Mouse (Mus musculus) midbrain, embryonic 16.5 days (tissue): ENCODE measurements around the gene Acot5. TPM values are rescaled to one million over a fixed set of nuclear protein-coding genes. Genes with fewer than 3 reads are reported as not detected.

ENCODE experiments used
- ATAC-seq: fragments of 200-750 bp; cut with Nextera tagmentation; 2 replicates; pipeline ENCODE4 v1.8.0; 2017; ENCODE audit warnings: moderate TSS enrichment
- H3K27ac ChIP-seq: fragments of 300-500 bp; sonication (generic); 2 replicates; pipeline ENCODE4 v1.5.1; 2014; ENCODE audit warnings: mild to moderate bottlenecking, low read length, mixed read lengths
- H3K27me3 ChIP-seq: fragments of 300-500 bp; sonication (generic); 2 replicates; pipeline ENCODE4 v1.6.1; 2014; ENCODE audit warnings: low read depth, low read length, mixed read lengths; ENCODE audit not compliant: control insufficient read depth, insufficient read depth
- H3K36me3 ChIP-seq: fragments of 300-500 bp; sonication (generic); 2 replicates; pipeline ENCODE4 v1.6.1; 2014; ENCODE audit warnings: mild to moderate bottlenecking, low read length, moderate library complexity, mixed read lengths; ENCODE audit not compliant: control insufficient read depth, insufficient read depth
- H3K4me1 ChIP-seq: fragments of 300-500 bp; sonication (generic); 2 replicates; pipeline ENCODE4 v1.6.1; 2014; ENCODE audit warnings: mild to moderate bottlenecking, low read length, mixed read lengths; ENCODE audit not compliant: control insufficient read depth, insufficient read depth
- H3K4me2 ChIP-seq: fragments of 300-500 bp; sonication (generic); 2 replicates; pipeline ENCODE4 v1.6.1; 2014; ENCODE audit warnings: mild to moderate bottlenecking, low read length, mixed read lengths
- H3K4me3 ChIP-seq: fragments of 300-500 bp; sonication (generic); 2 replicates; pipeline ENCODE4 v1.5.1; 2014; ENCODE audit warnings: low read depth, mild to moderate bottlenecking, low read length, moderate library complexity, mixed read lengths
- H3K9ac ChIP-seq: fragments of 300-500 bp; sonication (generic); 2 replicates; pipeline ENCODE4 v1.6.1; 2014; ENCODE audit warnings: low read depth, low read length, mixed read lengths
- H3K9me3 ChIP-seq: fragments of 300-500 bp; sonication (generic); replicated peaks from 2 replicates; pipeline ENCODE4 v1.6.1; 2014; ENCODE audit warnings: mild to moderate bottlenecking, low read length, mixed read lengths; ENCODE audit not compliant: control insufficient read depth, poor library complexity, severe bottlenecking
- WGBS: fragments of 180-500 bp; shearing (Covaris S2); extraction: QIAGEN DNeasy Blood & Tissue Kit; methylation state at CpG from one replicate; pipeline ENCODE4 v1.1.7; 2014; 5-methylcytosine and 5-hydroxymethylcytosine counted together
- polyA plus RNA-seq: library from polyadenylated mRNA; unstranded; fragments of >200 nt; fragmentation: Nextera tagmentation; extraction: Ambion mirVana; gene quantifications from 2 replicates; pipeline ENCODE4 v1.2.1, GENCODE M21; 2015

Gene Acot5
- polyA plus RNA-seq, 1 experiment from 2014 or later = 0.31 TPM

DNA sequence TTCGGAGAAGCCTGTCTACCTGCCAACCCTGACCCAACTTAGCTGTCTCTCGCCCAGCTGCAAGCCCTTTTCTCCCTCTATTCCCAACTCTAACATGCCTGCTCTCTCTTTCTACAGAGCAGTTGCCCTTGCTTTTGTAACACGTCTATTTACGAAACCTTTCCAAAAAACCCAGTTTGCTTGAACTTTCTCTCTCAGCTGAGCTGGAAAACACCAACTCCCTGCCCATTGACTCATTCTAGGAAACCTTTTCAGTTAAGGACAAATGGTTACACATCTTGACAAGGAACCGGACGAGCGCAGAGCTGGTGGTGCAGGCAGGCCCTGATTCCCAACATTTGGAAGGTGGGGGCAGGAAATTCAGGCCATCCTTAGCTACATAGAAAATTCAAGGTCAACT, 16.5 kb upstream of the Acot5 start:
- ATAC-seq = no peak

DNA sequence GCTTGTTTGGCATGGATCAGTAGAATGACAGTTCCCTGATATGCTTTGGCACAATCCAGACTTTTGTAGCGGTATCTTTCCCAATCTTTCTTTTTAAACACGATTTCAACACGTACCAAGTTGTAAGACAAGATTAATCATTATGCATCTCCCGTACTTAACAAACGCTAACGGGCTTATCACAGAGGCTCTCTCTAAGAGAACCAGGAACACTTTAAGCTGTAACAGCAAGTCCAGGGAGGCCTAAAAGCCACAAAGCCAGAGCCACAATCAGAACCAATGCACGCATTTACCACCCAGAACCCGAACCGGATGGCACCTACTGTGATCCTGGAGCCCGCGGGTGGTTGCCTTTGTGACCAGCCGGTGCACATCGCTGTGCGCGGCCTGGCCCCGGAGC, 16.0 kb upstream of the Acot5 start:
- Histone ChIP-seq H3K9ac (peak overlapping the region; percentile 53), H3K9me3 (peaks cover 4% of the 10 kb centered on the region; the same call in 1 of the 2 replicates), H3K4me3 (peak overlapping the region; percentile 46), H3K27me3 (peaks cover 3% of the 10 kb centered on the region; the same call in 1 of the 2 replicates), H3K4me1 (peaks cover 4% of the 10 kb centered on the region; the same call in 1 of the 2 replicates), H3K4me2 (peak overlapping the region; percentile 73), H3K36me3 (no peaks in the 10 kb centered on the region), H3K27ac (no peak overlapping the region)
- 8% methylated on average over 16 of the region's 16 CpGs for WGBS
- no peak for ATAC-seq

More for the DNA sequence above, 16.5 kb upstream of the Acot5 start:
- no peak overlapping the region for H3K9ac ChIP-seq
- 94% methylated on average over 7 of the region's 7 CpGs for WGBS
- H3K4me1 ChIP-seq = peaks cover 4% of the 10 kb centered on the region; the same call in 1 of the 2 replicates
- H3K27ac ChIP-seq = no peak overlapping the region
- no peaks in the 10 kb centered on the region for H3K36me3 ChIP-seq
- H3K4me2 ChIP-seq = peak overlapping the region; percentile 73; the same call in 1 of the 2 replicates
- peaks cover 5% of the 10 kb centered on the region; the same call in 1 of the 2 replicates for H3K9me3 ChIP-seq
- H3K4me3 ChIP-seq = no peak overlapping the region
- peaks cover 3% of the 10 kb centered on the region; the same call in 1 of the 2 replicates for H3K27me3 ChIP-seq

DNA sequence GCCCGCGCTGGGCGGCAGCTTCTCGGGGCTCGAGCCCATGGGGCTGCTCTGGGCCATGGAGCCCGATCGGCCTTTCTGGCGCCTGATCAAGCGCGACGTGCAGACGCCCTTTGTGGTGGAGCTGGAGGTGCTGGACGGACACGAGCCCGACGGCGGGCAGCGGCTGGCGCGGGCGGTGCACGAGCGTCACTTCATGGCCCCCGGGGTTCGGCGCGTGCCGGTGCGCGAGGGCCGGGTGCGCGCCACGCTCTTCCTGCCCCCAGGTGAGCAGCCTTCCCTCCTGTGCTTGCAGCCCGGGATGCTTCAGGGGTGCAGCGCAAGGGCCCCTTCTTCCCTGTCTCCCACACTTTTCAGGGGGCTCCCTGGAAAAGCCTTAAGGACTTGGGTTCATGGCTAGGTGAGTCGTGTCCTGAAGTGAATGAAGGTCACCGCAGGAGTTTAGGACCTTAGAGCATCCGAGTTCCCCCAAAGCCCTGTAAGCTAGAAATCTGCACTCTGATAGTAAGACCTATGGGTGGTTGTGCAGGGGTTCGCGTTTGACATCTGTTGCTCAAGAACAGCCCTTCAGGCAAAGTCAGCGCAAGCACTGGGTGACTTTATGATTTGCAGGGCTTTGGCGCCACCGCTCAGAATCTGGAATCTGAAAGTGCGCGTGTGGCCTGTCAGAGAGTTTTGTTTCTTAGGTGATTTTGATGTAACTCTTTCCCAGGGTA, 15.3 kb upstream of the Acot5 start:
- no peaks in the 10 kb centered on the region for H3K9me3 ChIP-seq
- H3K9ac ChIP-seq = peak overlapping the region; percentile 53
- H3K4me2 ChIP-seq = peak overlapping the region; percentile 73
- H3K4me1 ChIP-seq = peaks cover 4% of the 10 kb centered on the region; the same call in 1 of the 2 replicates
- 3% methylated on average over 28 of the region's 46 CpGs for whole genome bisulfite sequencing
- H3K27me3 ChIP-seq = peaks cover 3% of the 10 kb centered on the region; the same call in 1 of the 2 replicates
- H3K27ac ChIP-seq = no peak overlapping the region
- peak overlapping the region; percentile 46 for H3K4me3 ChIP-seq
- H3K36me3 ChIP-seq = no peaks in the 10 kb centered on the region
- peak; percentile 14; the same call in 1 of the 2 replicates for ATAC-seq

DNA sequence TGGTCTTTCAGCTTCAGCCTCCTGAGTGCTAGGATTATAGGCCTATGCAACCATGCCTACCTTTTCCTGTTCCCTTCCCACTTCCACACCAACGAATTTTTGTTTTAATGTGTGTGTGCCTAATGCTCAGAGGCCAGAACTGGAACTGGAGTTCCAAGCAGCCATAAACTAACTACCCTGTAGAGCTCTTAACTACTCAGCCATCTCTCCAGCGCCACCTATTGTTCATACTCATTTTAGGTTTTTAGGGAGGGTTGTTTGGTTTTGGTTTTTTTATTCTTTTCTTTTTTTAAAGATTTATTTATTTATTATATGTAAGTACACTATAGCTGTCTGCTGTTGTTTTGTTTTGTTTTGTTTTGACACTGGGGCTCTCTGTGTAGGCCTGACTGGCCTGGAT, 8.2 kb upstream of the Acot5 start:
- Histone ChIP-seq H3K27me3 (no peaks in the 10 kb centered on the region; the same call in 1 of the 2 replicates), H3K9ac (no peak overlapping the region), H3K4me1 (no peaks in the 10 kb centered on the region), H3K27ac (no peak overlapping the region), H3K4me3 (no peak overlapping the region), H3K36me3 (no peaks in the 10 kb centered on the region), H3K4me2 (no peak overlapping the region), H3K9me3 (no peaks in the 10 kb centered on the region)
- no peak for ATAC-seq
- WGBS = 39% methylated on average over 2 of the region's 2 CpGs

DNA sequence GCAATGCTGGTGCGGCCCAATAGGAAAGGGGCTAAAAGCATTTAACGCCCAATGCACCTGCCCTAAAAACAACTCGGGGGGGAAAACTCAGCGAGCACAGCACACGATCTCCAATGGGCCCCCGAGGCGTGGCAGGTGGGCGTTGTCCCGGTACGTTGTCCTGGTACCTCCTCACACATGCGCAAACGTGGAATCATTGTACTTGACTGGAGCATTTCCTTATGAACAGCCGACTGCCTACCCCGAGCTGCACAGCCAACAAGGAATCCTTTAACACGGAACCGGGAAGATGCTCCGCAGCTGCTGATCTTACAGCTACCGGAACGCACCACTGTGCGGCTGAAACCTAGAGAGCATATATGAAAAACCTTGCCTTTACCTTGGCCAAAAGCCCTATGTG, 6.8 kb upstream of the Acot5 start:
- H3K27ac ChIP-seq = no peak overlapping the region
- no peaks in the 10 kb centered on the region for H3K36me3 ChIP-seq
- 94% methylated on average over 20 of the region's 20 CpGs for WGBS
- no peak overlapping the region for H3K4me3 ChIP-seq
- H3K27me3 ChIP-seq = no peaks in the 10 kb centered on the region
- no peaks in the 10 kb centered on the region for H3K9me3 ChIP-seq
- ATAC-seq = no peak
- H3K9ac ChIP-seq = no peak overlapping the region
- no peaks in the 10 kb centered on the region for H3K4me1 ChIP-seq
- H3K4me2 ChIP-seq = no peak overlapping the region

DNA sequence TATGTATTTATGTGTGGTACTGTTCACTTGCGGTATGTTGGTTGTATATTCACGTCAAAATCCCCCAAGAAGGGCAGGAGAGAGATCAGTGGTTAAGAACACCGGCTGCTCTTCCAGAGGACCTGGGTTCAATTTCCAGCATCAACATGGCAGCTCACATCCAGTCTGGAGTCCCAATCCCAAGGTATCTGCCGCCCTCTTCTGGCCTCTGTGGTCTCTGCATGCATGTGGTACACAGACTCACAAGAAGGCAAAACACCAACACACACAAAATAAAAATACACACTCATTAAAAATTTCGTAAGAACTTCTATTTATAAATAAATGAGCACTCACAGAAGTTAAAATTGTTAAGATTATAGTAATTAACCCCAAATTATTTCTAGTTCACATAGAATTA, 5.9 kb upstream of the Acot5 start:
- no peak for ATAC-seq
- no peak overlapping the region for H3K27ac ChIP-seq
- 74% methylated on average over 5 of the region's 5 CpGs for WGBS

DNA sequence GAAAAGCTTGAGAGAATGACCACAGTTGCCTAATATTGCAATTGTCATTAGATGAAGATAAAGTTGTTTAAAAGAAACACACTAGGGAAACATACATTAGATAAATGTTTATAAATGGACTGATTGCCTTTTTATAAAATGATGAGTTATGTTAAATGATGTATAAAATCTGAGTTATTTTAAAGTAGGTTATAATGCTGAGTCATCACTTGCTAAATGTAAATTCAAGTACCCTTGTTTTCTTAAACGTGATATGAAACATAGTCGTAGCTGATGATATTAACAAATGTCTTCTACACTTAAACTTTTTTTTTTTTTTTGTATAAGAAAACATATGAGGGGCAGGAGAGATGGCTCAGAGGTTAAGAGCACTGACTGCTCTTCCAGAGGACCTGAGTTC, 5.3 kb upstream of the Acot5 start:
- Histone ChIP-seq H3K27me3 (peaks cover 12% of the 10 kb centered on the region), H3K4me3 (no peak overlapping the region), H3K4me1 (no peaks in the 10 kb centered on the region), H3K27ac (no peak overlapping the region), H3K9me3 (no peaks in the 10 kb centered on the region), H3K9ac (no peak overlapping the region), H3K36me3 (no peaks in the 10 kb centered on the region), H3K4me2 (no peak overlapping the region)
- WGBS = 82% methylated on average over 2 of the region's 2 CpGs
- ATAC-seq = no peak

More for the DNA sequence above, 5.9 kb upstream of the Acot5 start:
- no peak overlapping the region for H3K4me2 ChIP-seq
- H3K9ac ChIP-seq = no peak overlapping the region
- H3K27me3 ChIP-seq = peaks cover 6% of the 10 kb centered on the region
- H3K4me1 ChIP-seq = no peaks in the 10 kb centered on the region
- H3K4me3 ChIP-seq = no peak overlapping the region
- no peaks in the 10 kb centered on the region for H3K9me3 ChIP-seq
- no peaks in the 10 kb centered on the region for H3K36me3 ChIP-seq

DNA sequence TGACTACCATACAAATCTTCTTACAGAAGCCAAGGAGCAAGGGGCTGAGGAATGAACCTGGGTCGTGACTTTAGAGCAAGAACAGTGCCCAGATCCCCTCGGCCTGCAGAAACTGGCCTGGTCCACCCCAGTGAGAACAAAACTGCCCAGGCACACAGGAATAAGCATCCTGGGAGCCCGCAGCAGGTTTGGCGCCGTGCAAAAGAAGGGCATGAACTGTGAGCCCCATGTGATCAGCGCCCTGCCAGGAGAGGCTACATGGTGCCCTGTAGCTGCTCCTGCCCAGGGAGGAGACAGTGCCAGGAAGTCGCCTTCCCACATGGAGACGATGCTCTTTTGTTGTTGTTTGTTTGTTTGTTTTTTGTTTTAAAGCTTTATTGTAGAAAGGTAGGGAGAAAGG, 4.5 kb upstream of the Acot5 start:
- Histone ChIP-seq H3K9ac (no peak overlapping the region), H3K4me3 (no peak overlapping the region), H3K27ac (no peak overlapping the region), H3K4me2 (no peak overlapping the region), H3K4me1 (no peaks in the 10 kb centered on the region), H3K9me3 (no peaks in the 10 kb centered on the region), H3K36me3 (no peaks in the 10 kb centered on the region), H3K27me3 (peaks cover 17% of the 10 kb centered on the region)
- WGBS = 80% methylated on average over 8 of the region's 8 CpGs
- no peak for ATAC-seq

DNA sequence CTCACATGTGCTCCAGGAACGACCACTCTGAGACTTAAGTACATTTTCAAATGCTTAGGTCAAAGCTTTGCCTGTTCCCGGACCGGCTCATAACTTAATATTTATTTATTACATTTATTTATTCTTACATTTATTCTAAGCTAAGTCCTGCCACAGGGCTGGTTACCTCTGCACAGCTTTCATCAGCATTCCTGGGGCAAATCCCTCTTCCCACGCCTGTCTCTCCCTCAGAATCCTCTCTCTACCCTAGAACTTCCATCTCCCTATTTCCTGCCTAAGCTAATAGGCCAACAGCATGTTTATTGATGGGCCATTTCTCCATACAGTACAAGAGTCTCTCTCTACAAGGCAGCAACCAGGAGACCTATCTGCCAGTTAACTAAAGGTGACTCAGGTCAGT, 1.4 kb upstream of the Acot5 start:
- Histone ChIP-seq H3K27ac (no peak overlapping the region), H3K4me1 (no peaks in the 10 kb centered on the region), H3K27me3 (peaks cover 19% of the 10 kb centered on the region), H3K4me3 (no peak overlapping the region), H3K9ac (no peak overlapping the region), H3K9me3 (no peaks in the 10 kb centered on the region), H3K4me2 (no peak overlapping the region), H3K36me3 (no peaks in the 10 kb centered on the region)
- WGBS = 85% methylated on average over 4 of the region's 4 CpGs
- no peak for ATAC-seq
